Mouse (Mus musculus) spleen, adult 2 months (tissue): Measurements from ENCODE around the gene Olfr576.

Experiments
- CTCF ChIP-seq: fragments of 200-500 bp; IDR thresholded peaks from 2 replicates; pipeline ENCODE4 v1.5.1; 2011; ENCODE audit warnings: mild to moderate bottlenecking, inconsistent platforms; ENCODE audit not compliant: insufficient read depth, insufficient read length, insufficient replicate concordance; ENCODE audit errors: extremely low read depth
- POLR2A ChIP-seq: fragments of 200-500 bp; IDR thresholded peaks from 2 replicates; pipeline ENCODE4 v1.6.1; 2011; ENCODE audit warnings: low read depth, low read length, inconsistent platforms

GRCm38 (mm10) chr7:102917032-102917875 lies 45.2 kb upstream of the Olfr576 start, which contains the start of gene Olfr571:
- TF ChIP-seq CTCF (no peak), POLR2A (no peak)
